Mouse (Mus musculus) MEL-GATA-1-ER (cell line): ENCODE data around the gene Copb2.

Experiments used
- DNase-seq: peaks from one replicate; pipeline ENCODE4 v3.0.0-alpha.2; 2012; ENCODE audit warnings: low read depth; ENCODE audit errors: extremely low read depth

Copb2 gene

DNA sequence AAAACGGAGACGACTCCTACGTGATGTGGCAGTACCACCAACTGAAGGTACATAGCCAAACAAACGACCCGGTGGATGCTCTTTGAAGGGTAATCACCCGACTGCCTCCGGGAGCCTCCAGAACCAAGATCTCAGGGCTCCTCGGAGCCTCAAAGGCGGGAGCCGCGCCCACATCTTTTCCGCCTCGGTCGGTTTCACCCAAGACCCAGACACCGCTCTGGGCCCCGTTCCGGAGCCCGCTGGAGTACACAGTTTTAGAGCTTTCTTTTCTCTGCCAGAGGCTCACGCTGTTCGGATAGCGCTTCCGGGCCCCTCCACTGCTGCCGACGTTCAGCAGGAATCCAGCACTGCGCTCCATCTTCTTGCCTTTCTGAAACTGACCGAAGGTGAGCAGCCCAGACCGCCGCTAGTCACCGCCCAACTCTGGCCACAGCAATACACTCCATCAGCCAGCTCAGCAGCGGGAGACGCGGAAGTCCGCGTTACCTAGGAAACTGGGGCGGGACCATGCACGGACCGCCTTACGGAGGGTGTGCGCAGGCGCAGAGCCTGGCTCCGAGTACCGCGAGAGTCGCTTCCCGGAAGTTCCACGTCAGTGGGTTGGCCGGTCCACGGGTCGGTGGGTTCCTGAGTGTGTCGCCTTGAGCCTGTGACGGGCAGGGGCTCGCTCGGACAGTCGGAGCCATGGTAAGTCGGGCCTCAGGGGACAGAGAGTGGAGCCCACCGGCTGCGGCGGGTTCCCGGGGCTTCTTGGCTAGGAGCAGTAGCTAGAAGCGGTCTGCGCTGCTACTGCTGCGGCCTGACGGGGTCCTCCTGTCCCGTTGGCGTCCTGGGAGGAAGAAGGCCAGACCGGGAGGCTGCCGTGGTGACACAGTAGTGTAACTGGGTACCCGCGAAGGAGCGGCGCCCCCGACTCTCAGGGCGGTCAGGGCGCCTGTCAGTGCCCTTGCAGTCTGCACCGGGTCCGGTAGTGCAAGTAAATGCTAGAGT, at the start of gene Copb2:
TSS of gene Copb2 (plus strand) at position 585 of the 990 bp plus-strand sequence.
- peak; percentile 86 for DNase-seq

DNA sequence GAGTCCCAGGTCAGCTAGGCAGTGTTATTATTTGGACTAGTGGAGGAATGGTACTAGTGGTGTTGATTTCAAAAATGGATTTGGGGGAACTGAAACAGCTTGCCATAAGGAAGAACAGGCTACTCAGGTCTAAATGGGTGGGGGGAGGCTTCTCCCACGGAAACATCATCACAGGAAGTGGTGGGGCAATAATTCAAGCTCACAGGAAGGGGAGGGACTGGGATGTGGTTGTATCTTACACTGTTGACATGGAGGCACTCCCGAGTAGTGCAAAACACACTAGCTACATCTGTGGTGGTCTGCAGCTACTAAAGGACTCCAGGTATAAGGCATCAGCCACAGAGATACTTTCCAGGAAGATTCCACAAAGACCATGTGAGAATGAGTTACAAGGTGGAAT, 39.6 kb upstream of the Copb2 start:
- DNase-seq = no peak

DNA sequence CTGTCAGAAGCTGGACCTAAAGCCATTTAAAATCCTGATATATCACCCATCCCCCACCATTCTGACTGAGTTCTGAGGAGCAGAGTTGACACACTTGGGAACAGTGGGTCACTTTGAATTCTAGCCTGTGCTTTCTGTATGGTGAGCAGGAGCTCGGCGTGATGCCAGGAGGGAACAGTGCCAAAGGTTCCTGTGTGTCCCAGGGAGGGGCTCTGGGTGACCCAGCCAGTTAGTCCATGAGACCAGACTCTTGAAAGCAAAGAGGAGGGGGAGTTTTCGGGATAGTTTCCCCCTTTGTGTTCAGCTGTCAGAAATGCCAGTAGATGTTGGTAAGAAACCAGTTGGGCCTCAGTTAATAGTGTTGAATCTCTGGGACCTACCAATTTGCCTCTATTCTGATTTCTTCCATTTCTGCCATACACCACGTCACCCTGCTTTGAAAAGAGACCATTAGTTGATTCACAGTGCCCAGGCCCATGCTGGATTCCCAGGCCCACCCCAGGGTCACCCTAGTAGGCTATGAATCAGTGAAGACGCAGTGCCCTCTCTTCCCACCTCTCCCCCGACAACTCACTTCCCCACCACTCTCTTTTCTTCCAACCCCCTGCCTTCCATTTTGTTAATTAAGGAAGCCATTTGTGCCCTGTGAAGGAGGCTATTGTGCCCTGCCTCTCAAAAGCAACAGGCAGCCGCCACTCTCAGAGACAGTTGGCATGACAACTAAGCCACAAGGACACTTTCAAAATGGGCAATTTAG, 38.6 kb upstream of the Copb2 start:
- DNase-seq = no peak

DNA sequence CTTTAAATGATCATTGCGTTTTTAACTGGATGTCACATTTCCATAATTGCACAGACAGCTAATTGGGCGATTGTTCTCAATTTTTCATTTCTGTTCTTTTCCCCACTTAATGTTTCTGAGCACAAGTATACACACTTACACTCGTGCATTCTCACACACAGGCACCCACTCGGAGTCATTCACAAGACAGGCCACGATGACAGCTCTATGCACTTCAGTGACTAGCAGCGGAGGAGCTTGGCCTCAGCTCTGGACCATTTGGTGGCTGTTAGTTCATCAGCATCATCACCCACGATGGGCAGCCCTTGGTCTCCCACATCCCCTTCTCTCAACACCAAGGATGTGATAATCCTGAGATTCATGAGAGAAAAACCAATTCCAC, 38.0 kb upstream of the Copb2 start:
- DNase-seq = no peak

- no peak for DNase-seq
Observed at GRCm38 (mm10) chr9:98527226-98527625, 36.3 kb upstream of the Copb2 start.

DNA sequence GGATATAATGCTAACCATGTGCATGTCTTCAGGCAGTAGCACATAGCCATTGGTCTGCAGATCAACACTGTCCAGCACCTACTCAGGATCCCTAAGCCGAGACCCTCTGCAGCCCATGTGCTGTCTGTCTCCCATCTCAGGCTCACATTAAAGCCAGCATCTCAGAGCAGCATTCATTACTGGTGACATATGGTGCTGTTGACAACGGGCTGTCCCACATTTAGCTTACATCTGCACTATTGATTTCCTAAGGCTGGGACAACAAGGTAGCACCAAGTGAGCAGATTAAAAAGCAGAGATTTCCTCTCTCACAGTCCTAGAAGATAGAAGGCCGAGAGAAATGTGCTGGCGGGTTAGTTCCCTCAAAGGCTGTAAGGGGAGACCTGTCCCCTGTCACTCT, 33.7 kb upstream of the Copb2 start:
- DNase-seq = no peak

- peak; percentile 32 for DNase-seq
Observed at GRCm38 (mm10) chr9:98530999-98531398, 32.5 kb upstream of the Copb2 start.

- no peak for DNase-seq
Observed at GRCm38 (mm10) chr9:98534675-98535280, 28.7 kb upstream of the Copb2 start.

DNA sequence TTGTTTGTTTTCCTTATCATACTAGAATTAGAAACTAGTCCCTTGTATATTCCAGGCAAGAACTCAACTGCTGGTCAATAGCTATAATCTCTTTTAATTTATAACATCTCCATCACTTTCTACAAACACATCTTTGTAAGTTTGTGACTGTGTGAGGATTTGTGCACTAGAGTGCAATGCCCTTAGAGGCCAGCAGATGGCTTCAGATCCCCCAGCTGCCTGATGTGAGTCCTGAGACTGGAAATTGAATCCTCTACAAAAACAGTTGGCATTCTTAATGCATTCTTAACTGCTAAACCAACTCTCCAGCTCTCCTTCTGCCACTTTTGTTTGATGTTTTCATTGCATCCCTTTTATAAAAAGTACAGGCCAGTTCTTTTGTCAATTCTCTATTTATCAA, 27.8 kb upstream of the Copb2 start:
- peak; percentile 14 for DNase-seq

DNA sequence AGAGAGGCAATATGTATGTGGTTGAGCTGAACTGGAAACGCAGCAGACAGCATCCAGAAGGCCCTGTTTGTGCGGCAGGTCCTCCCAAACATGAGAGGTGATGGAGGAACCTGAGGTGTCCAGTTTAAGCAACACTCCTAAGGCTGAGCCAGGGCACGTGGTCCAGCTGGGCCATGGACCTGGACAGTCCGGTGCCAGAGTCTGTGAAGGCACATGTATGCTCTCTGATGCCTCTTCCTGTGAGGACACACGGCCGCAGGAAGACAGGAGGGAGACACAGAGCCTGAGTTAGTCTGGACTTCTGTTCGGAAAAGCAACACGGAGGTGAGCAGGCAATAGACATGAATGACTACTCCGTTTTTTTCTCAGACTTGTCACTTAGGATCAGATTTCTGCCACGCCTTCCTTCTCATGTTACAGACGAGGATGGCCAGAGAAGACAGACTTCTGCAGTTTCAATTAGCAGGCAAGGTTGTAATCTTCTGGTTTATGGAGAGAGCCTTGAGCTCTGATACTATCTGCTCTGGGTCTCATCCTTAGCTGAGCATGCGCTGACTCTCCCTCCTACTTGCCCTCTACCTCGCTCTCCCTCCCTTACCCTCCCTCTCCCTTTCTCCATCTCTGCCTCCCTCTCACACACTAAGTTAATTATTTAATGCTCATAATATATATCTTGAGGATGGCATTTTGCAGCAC, 25.4 kb upstream of the Copb2 start:
- DNase-seq = no peak

GRCm38 (mm10) chr9:98538713-98539360, 24.7 kb upstream of the Copb2 start:
- peak; percentile 66 for DNase-seq

DNA sequence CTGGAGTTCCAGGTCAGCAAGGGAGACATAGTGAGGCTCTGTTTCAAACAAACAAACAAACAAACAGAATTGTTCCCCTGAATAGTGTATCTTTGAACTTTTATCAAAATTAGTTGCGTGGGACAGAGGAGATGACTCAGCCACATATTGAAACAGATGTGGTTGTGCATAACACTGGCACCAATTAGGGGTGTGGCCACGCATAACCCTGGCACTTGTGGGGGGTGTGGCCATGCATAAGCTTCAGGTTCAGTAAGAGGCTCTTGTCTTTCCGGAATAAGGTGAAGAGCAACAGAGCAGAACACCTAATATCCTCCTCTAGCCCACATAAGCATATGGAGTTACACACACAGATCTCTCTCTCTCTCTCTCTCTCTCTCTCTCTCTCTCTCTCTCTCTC, 19.5 kb upstream of the Copb2 start:
- no peak for DNase-seq

GRCm38 (mm10) chr9:98583852-98584251, 20.3 kb downstream of the Copb2 start:
- DNase-seq = no peak

DNA sequence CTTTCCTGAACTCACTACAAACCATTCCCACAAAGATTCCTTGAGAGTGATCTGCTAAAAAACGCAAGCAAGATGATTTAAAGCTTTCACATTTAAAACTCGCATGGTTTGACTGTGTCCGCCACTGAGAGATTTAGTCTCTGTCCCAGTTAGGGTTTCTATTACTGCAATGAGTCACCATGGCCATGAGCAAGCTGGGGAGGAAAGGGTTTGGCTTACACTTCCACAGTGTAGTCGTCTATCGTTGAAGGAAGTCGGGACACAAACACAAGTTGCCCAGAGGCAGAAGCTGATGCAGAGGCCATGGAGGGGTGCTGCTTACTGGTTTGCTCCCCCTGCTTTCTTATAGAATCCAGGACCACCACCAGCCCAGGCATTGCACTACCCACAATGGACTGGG, 36.6 kb downstream of the Copb2 start:
- no peak for DNase-seq

GRCm38 (mm10) chr9:98601156-98601836, 37.8 kb downstream of the Copb2 start, which contains the start of gene Mrps22:
Gene Mrps22 (minus strand): TSS chr9:98601660.
- DNase-seq = peak; percentile 86

DNA sequence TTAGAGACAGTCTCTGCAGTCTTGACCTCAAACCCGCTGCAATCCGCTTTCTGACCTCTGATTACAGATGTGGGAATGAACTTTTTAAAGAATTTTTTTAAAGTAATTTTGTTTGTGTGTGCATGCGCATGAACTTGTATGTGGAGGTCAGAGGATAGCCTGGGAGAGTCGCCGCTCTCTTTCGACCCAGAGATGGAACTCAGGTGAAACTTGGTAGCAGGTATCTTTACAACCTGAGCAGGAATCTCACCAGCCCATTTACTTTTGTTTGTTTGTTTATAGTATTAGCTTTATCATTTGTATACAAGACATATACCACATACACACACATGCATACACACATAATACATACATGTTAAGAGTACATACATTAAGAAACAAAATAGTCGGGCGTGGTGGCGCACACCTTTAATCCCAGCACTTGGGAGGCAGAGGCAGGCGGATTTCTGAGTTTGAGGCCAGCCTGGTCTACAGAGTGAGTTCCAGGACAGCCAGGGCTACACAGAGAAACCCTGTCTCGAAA, 38.4 kb downstream of the Copb2 start:
- DNase-seq = no peak

DNA sequence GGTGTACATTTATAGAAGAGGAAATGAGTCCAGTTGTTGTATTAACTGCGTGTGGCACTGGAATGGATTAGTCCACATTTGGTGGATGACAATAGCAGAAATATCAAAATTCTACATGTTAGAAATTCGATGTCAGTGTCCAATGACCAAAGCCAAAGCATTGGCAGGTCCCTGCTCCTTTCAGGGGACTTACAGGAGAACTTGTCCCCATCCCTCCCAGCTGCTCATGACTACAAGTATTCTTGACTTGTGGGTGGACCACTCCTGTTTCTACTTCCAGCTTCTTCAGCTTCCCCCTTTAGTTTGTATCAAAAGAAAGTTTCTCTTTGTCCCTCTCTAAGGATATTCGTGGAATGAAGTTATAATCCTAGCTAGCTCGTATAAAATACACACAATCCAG, 41.4 kb downstream of the Copb2 start:
- no peak for DNase-seq

DNA sequence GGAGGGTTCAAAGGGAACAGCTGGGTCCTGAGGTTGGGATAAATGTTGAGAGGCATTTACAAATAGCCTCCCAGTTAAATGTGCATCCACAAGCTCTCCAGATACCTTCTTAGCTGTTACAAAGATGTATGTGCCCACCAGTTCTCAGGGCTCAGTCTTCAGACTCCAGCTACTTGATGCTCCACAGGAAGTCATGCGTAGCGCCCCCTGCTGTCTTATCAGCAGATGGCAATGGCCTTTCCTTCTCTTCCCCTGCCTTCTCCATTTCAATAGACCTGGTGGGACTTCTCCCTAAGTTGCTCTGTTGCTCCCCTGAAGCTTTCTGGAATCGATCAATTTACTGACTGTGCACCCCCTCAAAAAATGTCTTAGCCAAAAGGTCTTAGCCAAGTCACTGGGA, 65.0 kb downstream of the Copb2 start:
- DNase-seq = no peak

DNA sequence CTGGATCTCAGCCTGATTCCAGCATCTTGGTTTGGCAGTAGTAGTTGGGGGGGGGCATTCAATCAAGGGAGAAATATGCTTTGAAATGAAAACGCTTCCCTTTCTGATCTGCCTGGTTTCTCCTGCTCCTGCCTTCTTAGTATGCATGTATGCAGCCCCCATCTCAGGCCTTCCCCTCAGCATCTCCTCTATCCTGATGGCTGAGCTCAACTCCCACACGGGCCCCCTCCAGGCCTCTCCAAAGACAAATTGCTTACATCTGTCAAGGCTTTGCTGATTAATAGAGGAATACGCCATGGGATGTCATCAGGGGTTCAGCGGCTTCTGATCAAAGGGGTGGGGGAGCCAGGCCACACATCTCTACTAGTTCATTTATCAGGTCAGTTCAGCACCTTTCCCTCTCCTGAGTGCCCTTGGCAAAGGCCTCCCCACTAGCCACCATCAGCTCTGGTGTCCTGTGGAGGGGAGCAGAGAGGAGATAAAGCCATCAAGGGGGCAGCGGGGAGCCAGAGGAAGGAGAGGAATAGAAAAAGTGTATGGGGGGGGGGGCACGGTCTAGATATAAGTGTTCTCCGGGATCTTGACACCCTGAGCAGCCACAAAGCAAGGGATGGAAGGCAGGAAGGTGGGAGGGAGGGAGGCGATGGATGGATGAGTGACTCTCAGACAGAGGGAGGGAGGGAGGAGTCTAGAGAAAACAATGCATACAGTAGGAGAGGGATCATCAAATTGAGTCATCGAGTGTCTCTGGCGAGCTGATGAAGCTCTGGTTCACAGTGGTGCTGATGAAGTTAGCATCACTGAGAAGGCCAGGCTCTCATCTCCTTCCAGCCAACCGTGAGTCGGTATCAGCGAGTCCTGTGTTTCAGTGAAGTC, 70.0 kb downstream of the Copb2 start:
- no peak for DNase-seq
